Mouse (Mus musculus) layer of hippocampus, postnatal 14 days (tissue): ENCODE results near the gene Syt7. TPM values are rescaled to one million over a fixed set of nuclear protein-coding genes. Genes with fewer than 3 reads are reported as not detected.
A peak's percentile ranks its signal among the peaks of the same experiment; 100 is the strongest.

Experiments
- DNase-seq, 2 experiments: peaks; one replicate each; pipeline ENCODE4 v3.0.0; 2021 to 2022; ENCODE audit warnings: low spot score in 2 of 2, mixed read lengths in 1 of 2
- total RNA-seq, 2 experiments: library from RNA; stranded (reverse); gene quantifications; 2 replicates each; pipeline ENCODE4 v1.2.3; 2021

The Syt7 gene
- total RNA-seq, 2 experiments from 2014 or later, result 277 to 282 TPM

DNA sequence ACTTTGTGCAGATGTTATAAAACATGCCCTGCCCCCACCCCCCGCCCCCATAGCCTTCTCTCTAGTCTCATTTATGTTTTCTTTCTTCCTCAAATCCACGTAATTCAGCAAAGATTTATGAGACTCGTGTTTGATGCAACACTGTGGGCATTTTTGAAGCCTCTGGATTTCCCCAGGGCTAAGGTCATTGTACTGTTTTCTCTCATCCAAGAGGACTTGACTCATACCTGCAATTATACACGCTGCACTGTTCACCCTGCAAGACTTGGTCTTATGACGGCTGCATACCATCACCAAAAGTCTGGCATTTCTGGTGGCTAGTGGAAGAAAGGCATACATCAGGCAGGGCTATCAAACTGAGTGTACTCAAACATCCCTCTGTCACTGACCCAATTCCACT is 8.9 kb upstream of the Syt7 start:
- DNase-seq, result no peak

- DNase-seq, result no peak
Observed at GRCm38 (mm10) chr19:10387660-10388059, 1.2 kb upstream of the Syt7 start.

- DNase-seq, result no peak
Observed at GRCm38 (mm10) chr19:10389391-10390098, 655 bp downstream of the Syt7 start.

- no peak for DNase-seq
Observed at GRCm38 (mm10) chr19:10390099-10390680, 1.3 kb downstream of the Syt7 start.

- no peak for DNase-seq
Observed at GRCm38 (mm10) chr19:10391028-10391427, 2.1 kb downstream of the Syt7 start.

GRCm38 (mm10) chr19:10391995-10392394 is 3.1 kb downstream of the Syt7 start:
- no peak for DNase-seq

GRCm38 (mm10) chr19:10393471-10393870 is 4.6 kb downstream of the Syt7 start:
- DNase-seq, result peak in 1 of 2 experiments; percentile 51

DNA sequence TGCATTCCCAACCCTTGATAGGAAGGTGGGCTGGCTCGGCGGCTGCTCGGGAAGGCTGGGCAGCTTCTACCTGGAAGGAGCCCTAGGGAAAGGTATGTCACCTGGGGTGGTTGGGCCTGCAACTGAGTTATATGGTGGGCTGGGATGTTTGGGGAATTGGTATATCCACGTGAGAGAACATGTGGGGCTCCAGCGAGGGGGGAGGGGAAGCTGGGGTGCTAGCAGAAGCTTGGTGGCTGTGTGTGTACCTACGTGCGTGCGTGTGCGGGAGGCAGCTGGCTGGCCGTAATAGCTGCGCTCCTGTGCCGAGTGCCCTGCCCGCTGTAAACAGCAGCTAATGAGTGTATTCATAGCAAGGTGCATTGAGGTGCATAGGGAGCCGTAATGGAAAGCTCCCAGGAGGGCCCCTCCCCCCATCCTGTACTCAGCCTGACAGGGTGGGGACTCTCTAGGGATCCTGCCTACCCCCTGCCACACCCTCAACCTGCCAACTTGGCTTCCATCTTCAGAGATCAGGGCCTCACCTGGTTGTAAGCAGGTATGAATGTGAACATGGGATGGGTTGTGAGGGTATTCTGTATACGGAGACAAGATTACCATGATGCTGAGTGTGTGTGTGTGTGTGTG is 5.1 kb downstream of the Syt7 start:
- DNase-seq, result no peak

GRCm38 (mm10) chr19:10395174-10395573 is 6.3 kb downstream of the Syt7 start:
- peak in 1 of 2 experiments; percentile 63 for DNase-seq

DNA sequence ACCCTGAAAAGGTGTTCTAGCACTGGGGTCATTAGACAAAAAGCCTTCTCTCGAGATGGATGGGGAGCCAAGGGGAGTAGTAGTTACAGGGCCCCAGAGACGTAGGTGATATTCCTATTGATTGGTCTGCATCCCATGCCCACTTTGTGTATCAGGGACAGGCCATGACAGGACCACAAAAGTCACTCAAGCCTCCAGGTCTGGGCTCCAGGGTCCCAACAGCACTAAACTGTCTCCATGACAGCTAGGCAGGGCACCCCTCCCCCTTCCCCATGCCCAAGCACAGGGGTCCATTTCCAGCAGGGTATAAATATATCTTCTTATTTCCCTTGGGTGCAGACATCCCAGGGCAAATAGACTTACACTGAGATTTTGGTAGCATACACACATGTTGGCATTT is 8.1 kb downstream of the Syt7 start:
- DNase-seq, result no peak

DNA sequence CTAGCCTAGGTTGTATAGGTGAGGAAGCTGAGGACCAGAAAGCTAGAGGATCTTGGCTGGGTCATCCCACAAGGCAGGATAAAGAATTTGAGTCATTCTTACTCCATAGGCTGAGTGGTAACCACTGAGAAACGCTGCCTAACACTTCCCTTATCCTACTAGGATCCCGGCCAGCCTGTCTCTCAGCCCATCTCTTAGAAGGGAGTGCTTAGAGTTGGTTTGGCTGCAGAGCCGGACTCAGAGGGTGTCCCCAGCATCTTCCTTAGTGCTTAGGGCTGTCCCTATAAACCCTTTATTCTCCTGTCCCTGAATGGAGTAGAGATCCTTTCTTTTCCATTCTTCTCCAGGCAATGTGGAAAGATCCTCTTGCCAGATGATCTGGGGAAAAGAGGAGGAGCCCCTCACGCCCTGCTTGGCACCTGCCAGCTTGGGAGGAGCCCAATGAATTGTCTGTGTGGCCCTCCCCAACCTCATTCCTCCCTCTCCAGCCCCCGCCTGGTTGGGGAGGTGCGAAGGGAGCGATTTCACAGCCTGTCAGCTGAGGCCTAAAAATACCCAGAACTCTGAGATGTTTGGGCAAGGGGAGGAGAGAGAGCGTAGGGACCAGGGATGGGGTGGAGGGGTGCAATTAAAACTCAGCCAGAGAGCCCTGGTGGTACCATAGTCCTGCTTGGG is 8.7 kb downstream of the Syt7 start:
- peak in 1 of 2 experiments; percentile 51 for DNase-seq

DNA sequence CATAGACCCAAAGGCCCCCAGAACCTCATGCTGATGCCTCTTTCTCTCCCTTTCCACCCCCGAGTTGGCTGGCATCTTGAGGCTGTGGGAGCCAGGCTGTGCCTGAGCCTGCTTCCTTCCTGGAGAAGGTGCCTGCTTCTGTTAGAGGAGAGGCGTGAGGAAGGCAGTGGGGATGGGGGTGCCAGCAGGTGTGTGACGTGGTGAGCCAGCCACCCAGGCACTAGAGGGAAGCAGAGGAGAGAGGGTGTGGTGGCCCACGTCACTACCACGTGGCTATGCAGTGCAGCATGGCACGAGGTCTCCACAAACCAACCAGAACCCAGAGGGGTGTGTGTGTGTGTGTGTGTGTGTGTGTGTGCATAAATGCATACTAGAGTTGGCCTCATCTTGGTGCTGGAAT is 9.4 kb downstream of the Syt7 start:
- DNase-seq, result no peak

DNA sequence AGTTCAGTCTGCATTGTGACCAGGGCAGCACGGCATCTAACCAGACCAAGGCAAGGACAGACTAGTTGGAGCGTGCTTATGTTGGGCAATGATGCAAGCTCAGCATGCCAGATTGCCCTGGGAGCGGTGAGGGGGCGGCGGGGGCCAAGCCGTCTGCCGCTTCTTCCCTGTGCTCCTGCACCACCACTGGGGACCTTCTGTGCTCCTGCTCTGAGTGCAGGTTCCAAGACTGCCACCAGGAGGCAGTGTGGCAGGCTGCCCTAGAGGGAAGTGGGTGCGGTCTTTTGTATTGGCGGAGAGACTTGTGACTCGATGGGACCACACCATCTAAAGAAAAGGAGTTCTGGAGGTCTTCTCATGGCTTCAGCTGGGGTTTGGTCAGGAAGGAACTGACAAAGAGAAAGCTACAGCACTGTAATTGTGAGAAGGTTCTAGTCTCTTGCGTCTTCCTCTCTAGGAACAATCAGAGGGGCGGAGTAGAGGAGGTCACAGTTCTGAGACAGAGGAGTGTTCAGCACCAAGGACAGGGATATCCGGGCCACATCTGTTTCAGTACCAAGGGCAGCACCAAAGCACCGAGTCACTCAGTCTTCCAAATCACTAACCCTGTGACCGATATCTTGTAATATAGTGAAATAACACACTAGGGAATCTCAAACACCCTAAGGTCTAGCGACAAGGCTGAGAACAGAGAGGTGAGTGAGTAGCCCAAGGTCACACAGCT is 14.0 kb downstream of the Syt7 start:
- DNase-seq, result peak; percentile 67 to 72

GRCm38 (mm10) chr19:10403593-10404380 is 14.9 kb downstream of the Syt7 start:
- DNase-seq, result no peak

- no peak for DNase-seq
Observed at GRCm38 (mm10) chr19:10404424-10404823, 15.5 kb downstream of the Syt7 start.

- DNase-seq, result no peak
Observed at GRCm38 (mm10) chr19:10404911-10405310, 16.0 kb downstream of the Syt7 start.

DNA sequence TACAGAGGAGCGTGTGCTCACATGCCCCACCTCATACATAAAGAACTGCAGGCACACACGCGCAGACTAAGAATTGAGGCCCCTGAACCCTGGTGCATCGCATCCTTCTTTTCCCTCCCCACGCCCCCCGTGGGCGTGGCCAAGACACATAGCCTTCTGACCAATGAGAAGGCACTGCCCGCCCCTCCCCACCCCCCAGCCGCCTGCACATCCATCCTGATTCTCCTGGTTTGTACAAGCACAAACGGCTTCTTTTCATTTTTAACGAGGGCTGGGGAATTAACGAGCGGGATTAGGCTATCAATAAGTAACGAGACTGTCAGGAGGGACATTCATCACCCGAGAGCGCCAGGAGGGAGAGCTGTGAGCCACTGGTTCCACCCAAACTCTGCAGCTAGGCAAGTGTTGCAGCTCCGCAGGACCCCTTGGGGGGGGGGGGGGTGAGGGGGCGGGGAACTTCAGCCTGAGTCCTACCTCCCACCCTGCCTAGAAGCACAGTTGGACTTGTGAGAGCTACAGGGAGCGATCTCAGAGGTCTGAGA is 24.9 kb downstream of the Syt7 start:
- DNase-seq, result no peak

DNA sequence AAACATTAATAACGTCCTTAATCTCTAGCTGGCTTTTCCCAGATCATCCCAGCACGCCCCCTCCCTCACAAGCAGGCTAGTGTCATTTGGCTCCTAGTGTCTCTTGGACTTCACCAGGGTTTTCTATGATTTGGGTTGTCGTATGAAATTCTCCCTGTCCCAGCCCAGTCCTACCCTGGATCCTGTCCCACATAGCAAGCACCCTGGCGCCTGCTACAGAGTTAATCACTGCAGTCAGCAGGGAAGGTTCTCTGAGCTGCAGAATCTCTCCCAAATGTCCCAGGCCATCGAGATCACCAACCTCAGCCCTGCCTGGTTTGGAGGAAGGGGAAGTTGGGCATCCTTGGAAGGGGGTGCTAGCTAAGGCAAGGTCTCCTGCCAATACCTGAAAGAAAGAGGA is 26.6 kb downstream of the Syt7 start:
- DNase-seq, result no peak

GRCm38 (mm10) chr19:10416889-10417288 is 28.0 kb downstream of the Syt7 start:
- DNase-seq, result no peak

- DNase-seq, result no peak
Observed at GRCm38 (mm10) chr19:10417436-10417835, 28.5 kb downstream of the Syt7 start.
